Mouse (Mus musculus) limb, embryonic 10.5 days (tissue): ENCODE measurements at regions not wholly inside any gene's neighbourhood (a gene's known extent, or its start where the extent isn't known, plus 50 kb on each side); places are given as distances from the start of the nearest gene placed in this dataset.

Experiments
- DNase-seq: peaks from one replicate; pipeline ENCODE4 v3.0.0-alpha.2; 2017; ENCODE audit warnings: low spot score
- H3K27ac ChIP-seq: fragments of 300-500 bp; sonication (generic); 2 replicates; pipeline ENCODE4 v1.5.1; 2016; ENCODE audit warnings: mild to moderate bottlenecking
- H3K27me3 ChIP-seq: fragments of 300-500 bp; sonication (generic); 2 replicates; pipeline ENCODE4 v1.6.1; 2016; ENCODE audit warnings: low read depth, mild to moderate bottlenecking; ENCODE audit not compliant: poor library complexity, severe bottlenecking
- H3K36me3 ChIP-seq: fragments of 300-500 bp; sonication (generic); 2 replicates; pipeline ENCODE4 v1.6.1; 2016; ENCODE audit warnings: mild to moderate bottlenecking, moderate library complexity
- H3K4me1 ChIP-seq: fragments of 300-500 bp; sonication (generic); 2 replicates; pipeline ENCODE4 v1.6.1; 2016
- H3K4me3 ChIP-seq: fragments of 300-500 bp; sonication (generic); 2 replicates; pipeline ENCODE4 v1.5.1; 2016; ENCODE audit warnings: mild to moderate bottlenecking, moderate library complexity
- H3K9me3 ChIP-seq: fragments of 300-500 bp; sonication (generic); replicated peaks from 2 replicates; pipeline ENCODE4 v1.6.1; 2016; ENCODE audit warnings: mild to moderate bottlenecking
- WGBS: fragments of 180-500 bp; shearing (Covaris S2); methylation state at CpG from one replicate; pipeline ENCODE4 v1.1.7; 2016; 5-methylcytosine and 5-hydroxymethylcytosine counted together

GRCm38 (mm10) chr7:67424810-67425485, 52.3 kb upstream of the Mef2a start:
- DNase-seq = no peak
- Histone ChIP-seq H3K27ac (no peak overlapping the region), H3K36me3 (no peaks in the 10 kb centered on the region)

More at GRCm38 (mm10) chr7:67424810-67425485, 52.3 kb upstream of the Mef2a start:
- no peaks in the 10 kb centered on the region for H3K27me3 ChIP-seq
- H3K4me3 ChIP-seq = no peak overlapping the region
- 77% methylated on average over 8 of the region's 8 CpGs for WGBS
- no peaks in the 10 kb centered on the region for H3K9me3 ChIP-seq
- peaks cover 11% of the 10 kb centered on the region; the same call in 1 of the 2 replicates for H3K4me1 ChIP-seq
